Mouse (Mus musculus): ENCODE results near the gene Capn2. TPM values are rescaled to one million over a fixed set of nuclear protein-coding genes. Genes with fewer than 3 reads are reported as not detected.

Gene Capn2
- total and polyA plus RNA-seq, 3 experiments, result 10.6 to 19.3 TPM; not detected in 1

DNA sequence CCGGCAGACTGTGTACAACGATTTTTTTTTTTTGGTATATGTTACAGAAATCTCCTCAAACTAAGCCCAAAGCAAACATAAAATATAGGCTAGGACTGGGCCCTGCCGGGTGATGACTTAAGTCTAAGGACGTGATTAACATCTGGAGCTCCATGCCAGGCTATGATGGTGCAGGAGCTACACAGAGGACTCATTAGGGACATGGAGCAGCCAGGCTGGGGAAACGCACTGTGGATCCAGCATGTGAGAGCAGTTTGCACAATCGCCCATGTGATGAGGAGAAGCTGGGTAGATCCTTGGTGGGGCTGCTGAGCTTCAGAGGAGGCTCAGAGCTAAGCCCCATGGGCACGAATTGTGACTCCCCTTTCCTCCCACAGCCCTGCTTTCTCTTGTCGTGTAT lies 33.4 kb upstream of the Capn2 start:
- Histone ChIP-seq H3K9ac (ENCODE audit: control insufficient read depth, low read depth, low read length, poor library complexity, severe bottlenecking) (no peak overlapping the region), H3K79me2 (ENCODE audit: control insufficient read depth, insufficient read depth, low read length, poor library complexity) (no peaks in the 10 kb centered on the region), H3K27ac (ENCODE audit: control insufficient read depth, low read depth, low read length) (no peak overlapping the region), H3K27me3 (ENCODE audit: control insufficient read depth in 1 of 2, insufficient read depth in 2 of 2, low read length in 2 of 2) (no peaks in the 10 kb centered on the region), H3K4me3 (ENCODE audit: control insufficient read depth in 1 of 2, insufficient read depth in 1 of 2, low read depth in 2 of 2, low read length in 2 of 2) (no peak overlapping the region), H3K4me1 (ENCODE audit: control insufficient read depth in 1 of 2, insufficient read depth in 2 of 2, low read length in 2 of 2) (peaks cover 3 to 4% of the 10 kb centered on the region in 2 experiments; a peak in 3 of 4 replicates), H3K36me3 (ENCODE audit: control insufficient read depth in 1 of 2, insufficient read depth in 2 of 2, low read length in 2 of 2) (peaks cover 0 to 10% of the 10 kb centered on the region in 2 experiments; a peak in 2 of 4 replicates), H3K9me3 (replicated peaks; ENCODE audit: insufficient read depth, low read length) (no peaks in the 10 kb centered on the region)
- DNase-seq (ENCODE audit: low read depth, low spot score), result no peak
- no peak for TF ChIP-seq POLR2A (IDR thresholded peaks at IDR 0.05; ENCODE audit: control insufficient read depth in 1 of 2, insufficient read depth in 1 of 2, low read depth in 1 of 2, low read length in 2 of 2, poor library complexity in 1 of 2)
- TF ChIP-seq NRF1 (IDR thresholded peaks at IDR 0.05; ENCODE audit: insufficient read depth, low read depth, low read length, poor library complexity, severe bottlenecking), result no peak
- TF ChIP-seq UBTF (IDR thresholded peaks at IDR 0.05; ENCODE audit: borderline replicate concordance, insufficient read depth, low read depth, low read length), result no peak
- TF ChIP-seq RAD21 (IDR thresholded peaks at IDR 0.05; ENCODE audit: low read depth, low read length), result no peak
- TF ChIP-seq TCF12 (IDR thresholded peaks at IDR 0.05; ENCODE audit: low read depth, low read length), result no peak
- TF ChIP-seq E2F4 (IDR thresholded peaks at IDR 0.05; ENCODE audit: borderline replicate concordance, low read depth, low read length), result no peak
- no peak for TF ChIP-seq ZMIZ1 (IDR thresholded peaks at IDR 0.05; ENCODE audit: low read depth, low read length)
- TF ChIP-seq EP300 (IDR thresholded peaks at IDR 0.05; ENCODE audit: low read depth in 1 of 2, low read length in 2 of 2), result no peak
- TF ChIP-seq USF1 (IDR thresholded peaks at IDR 0.05; ENCODE audit: low read depth, low read length), result no peak
- TF ChIP-seq ZKSCAN1 (IDR thresholded peaks at IDR 0.05; ENCODE audit: low read depth, low read length), result no peak
- no peak for TF ChIP-seq BHLHE40 (IDR thresholded peaks at IDR 0.05; ENCODE audit: borderline replicate concordance, low read depth, low read length)

DNA sequence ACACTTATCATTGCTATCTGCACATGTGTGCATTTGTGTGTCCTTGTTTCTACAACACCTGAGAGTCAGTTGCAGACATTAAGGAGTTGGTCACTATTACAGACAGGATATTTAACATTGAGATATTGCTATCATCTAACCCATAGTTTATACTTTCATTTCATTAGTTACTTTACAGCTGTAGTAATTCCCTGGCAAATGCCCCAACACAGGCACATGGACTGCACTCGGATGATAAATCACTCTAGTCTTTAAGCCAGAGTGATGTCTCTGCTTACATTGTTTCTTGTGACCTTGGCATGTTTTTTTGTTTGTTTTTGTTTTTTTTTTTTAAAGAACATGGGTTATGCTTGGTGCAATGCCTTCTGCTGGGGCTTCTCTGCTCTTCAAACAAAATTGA lies 26.5 kb upstream of the Capn2 start:
- H3K27ac ChIP-seq (ENCODE audit: control insufficient read depth, low read depth, low read length), result no peak overlapping the region
- H3K4me1 ChIP-seq (ENCODE audit: control insufficient read depth in 1 of 2, insufficient read depth in 2 of 2, low read length in 2 of 2), result peaks cover 0 to 4% of the 10 kb centered on the region in 2 experiments; a peak in 3 of 4 replicates
- TF ChIP-seq MYB (IDR thresholded peaks at IDR 0.05; ENCODE audit: low read depth, low read length) (no peak), SMC3 (IDR thresholded peaks at IDR 0.05; ENCODE audit: low read depth, low read length) (no peak), SIN3A (IDR thresholded peaks at IDR 0.05; ENCODE audit: low read length) (no peak), NELFE (IDR thresholded peaks at IDR 0.05; ENCODE audit: low read depth, low read length) (no peak), MAFK (IDR thresholded peaks at IDR 0.05; ENCODE audit: borderline replicate concordance, low read depth, low read length) (no peak), RCOR1 (IDR thresholded peaks at IDR 0.05; ENCODE audit: low read depth, low read length) (no peak), GABPA (IDR thresholded peaks at IDR 0.05; ENCODE audit: low read depth, low read length) (no peak), KAT2A (conservative IDR thresholded peaks at IDR 0.05; ENCODE audit: low read depth, low read length) (no peak), MAX (IDR thresholded peaks at IDR 0.05; ENCODE audit: low read length) (no peak), E2F4 (IDR thresholded peaks at IDR 0.05; ENCODE audit: borderline replicate concordance, low read depth, low read length) (no peak), POLR2AphosphoS5 (IDR thresholded peaks at IDR 0.05; ENCODE audit: borderline replicate concordance, low read depth, low read length) (no peak), TAL1 (IDR thresholded peaks at IDR 0.05; ENCODE audit: low read length) (no peak), ELF1 (IDR thresholded peaks at IDR 0.05; ENCODE audit: low read depth, low read length) (no peak), UBTF (IDR thresholded peaks at IDR 0.05; ENCODE audit: borderline replicate concordance, insufficient read depth, low read depth, low read length) (no peak), MYC (IDR thresholded peaks at IDR 0.05; ENCODE audit: low read depth, low read length) (no peak), ZMIZ1 (IDR thresholded peaks at IDR 0.05; ENCODE audit: low read depth, low read length) (no peak), JUND (IDR thresholded peaks at IDR 0.05; ENCODE audit: low read depth, low read length) (no peak), MXI1 (IDR thresholded peaks at IDR 0.05; ENCODE audit: low read depth, low read length) (no peak), ETS1 (IDR thresholded peaks at IDR 0.05; ENCODE audit: low read depth, low read length) (no peak), GATA1 (IDR thresholded peaks at IDR 0.05; ENCODE audit: low read depth, low read length) (no peak)
- H3K9ac ChIP-seq (ENCODE audit: control insufficient read depth, low read depth, low read length, poor library complexity, severe bottlenecking), result no peak overlapping the region
- no peak for DNase-seq (ENCODE audit: low read depth, low spot score)
- H3K9me3 ChIP-seq (replicated peaks; ENCODE audit: insufficient read depth, low read length), result no peaks in the 10 kb centered on the region
- no peaks in the 10 kb centered on the region for H3K27me3 ChIP-seq (ENCODE audit: control insufficient read depth in 1 of 2, insufficient read depth in 2 of 2, low read length in 2 of 2)
- no peaks in the 10 kb centered on the region; a peak in 1 of 4 replicates for H3K36me3 ChIP-seq (ENCODE audit: control insufficient read depth in 1 of 2, insufficient read depth in 2 of 2, low read length in 2 of 2)
- no peaks in the 10 kb centered on the region for H3K79me2 ChIP-seq (ENCODE audit: control insufficient read depth, insufficient read depth, low read length, poor library complexity)
- no peak overlapping the region for H3K4me3 ChIP-seq (ENCODE audit: control insufficient read depth in 1 of 2, insufficient read depth in 1 of 2, low read depth in 2 of 2, low read length in 2 of 2)

Data from MEL (cell line).